Mouse (Mus musculus): Measurements from ENCODE around the gene 1700015F17Rik.

GRCm38 (mm10) chr5:5503381-5503780 is 24.4 kb upstream of the 1700015F17Rik start:
- TF ChIP-seq CTCF (IDR thresholded peaks at IDR 0.05; ENCODE audit: low read depth, low read length) (no peak), POLR2A (IDR thresholded peaks at IDR 0.05; ENCODE audit: extremely low read depth, insufficient read depth, low read length) (no peak)
